Mouse (Mus musculus) 3134 (cell line): ENCODE results near the gene Rprml.

Source experiments
- DNase-seq: peaks from one replicate; pipeline ENCODE4 v3.0.0-alpha.2; 2011; ENCODE audit warnings: low spot score; ENCODE audit not compliant: insufficient read length; ENCODE audit errors: extremely low read depth

Gene Rprml

GRCm38 (mm10) chr11:103649301-103649982, at the start of gene Rprml:
Rprml (plus strand) TSS chr11:103649570.
- no peak for DNase-seq

- DNase-seq = no peak
Observed at GRCm38 (mm10) chr11:103606611-103607010, 42.8 kb upstream of the Rprml start.

GRCm38 (mm10) chr11:103610772-103611171, 38.6 kb upstream of the Rprml start:
- DNase-seq = no peak

GRCm38 (mm10) chr11:103621040-103621439, 28.3 kb upstream of the Rprml start, which contains the start of gene Gm884:
Gm884 (minus strand) TSS chr11:103621140.
- no peak for DNase-seq

- DNase-seq = no peak
Observed at GRCm38 (mm10) chr11:103627453-103627852, 21.9 kb upstream of the Rprml start.

- no peak for DNase-seq
Observed at GRCm38 (mm10) chr11:103634806-103635205, 14.6 kb upstream of the Rprml start.

GRCm38 (mm10) chr11:103635481-103635880, 13.9 kb upstream of the Rprml start:
- no peak for DNase-seq

- DNase-seq = no peak
Observed at GRCm38 (mm10) chr11:103636261-103636660, 13.1 kb upstream of the Rprml start.

- DNase-seq = no peak
Observed at GRCm38 (mm10) chr11:103638790-103639189, 10.6 kb upstream of the Rprml start, which contains the start of gene Lyzl6. Lyzl6 (minus strand) TSS chr11:103638890.

- DNase-seq = no peak
Observed at GRCm38 (mm10) chr11:103639407-103639946, 9.9 kb upstream of the Rprml start.

- DNase-seq = no peak
Observed at GRCm38 (mm10) chr11:103643211-103643610, 6.2 kb upstream of the Rprml start.

- no peak for DNase-seq
Observed at GRCm38 (mm10) chr11:103645731-103646130, 3.6 kb upstream of the Rprml start.

- DNase-seq = no peak
Observed at GRCm38 (mm10) chr11:103646301-103646700, 3.1 kb upstream of the Rprml start.

- DNase-seq = no peak
Observed at GRCm38 (mm10) chr11:103647921-103648620, 1.3 kb upstream of the Rprml start.

GRCm38 (mm10) chr11:103648656-103649055, 714 bp upstream of the Rprml start:
- no peak for DNase-seq

GRCm38 (mm10) chr11:103649983-103650493, 668 bp downstream of the Rprml start:
- no peak for DNase-seq

- DNase-seq = no peak
Observed at GRCm38 (mm10) chr11:103651426-103651825, 2.1 kb downstream of the Rprml start.

GRCm38 (mm10) chr11:103653359-103653965, 4.1 kb downstream of the Rprml start:
- DNase-seq = no peak

GRCm38 (mm10) chr11:103656520-103656919, 7.2 kb downstream of the Rprml start:
- no peak for DNase-seq

- DNase-seq = no peak
Observed at GRCm38 (mm10) chr11:103658189-103658588, 8.8 kb downstream of the Rprml start.

- no peak for DNase-seq
Observed at GRCm38 (mm10) chr11:103661863-103662262, 12.5 kb downstream of the Rprml start.
